Mouse (Mus musculus) lung, embryonic 15.5 days (tissue): Measurements from ENCODE around the gene Naxd. TPM values are rescaled to one million over a fixed set of nuclear protein-coding genes. Genes with fewer than 3 reads are reported as not detected.
"Not testable (repeated sequence)": the region's sequence is repeated elsewhere in the genome, so short reads cannot be mapped to it uniquely, and the experiment has no call there.

Experiments used
- ATAC-seq: fragments of 200-750 bp; cut with Nextera tagmentation; 2 replicates; pipeline ENCODE4 v1.8.0; 2017; ENCODE audit warnings: moderate number of reproducible peaks, borderline replicate concordance; ENCODE audit not compliant: low FRiP score, low TSS enrichment; ENCODE audit errors: extremely low read depth
- H3K27ac ChIP-seq: fragments of 300-500 bp; sonication (generic); 2 replicates; pipeline ENCODE4 v1.5.1; 2015; ENCODE audit warnings: moderate library complexity, mild to moderate bottlenecking, inconsistent platforms
- H3K27me3 ChIP-seq: fragments of 300-500 bp; sonication (generic); 2 replicates; pipeline ENCODE4 v1.6.1; 2015; ENCODE audit warnings: inconsistent platforms
- H3K36me3 ChIP-seq: fragments of 300-500 bp; sonication (generic); 2 replicates; pipeline ENCODE4 v1.6.1; 2015; ENCODE audit warnings: inconsistent platforms
- H3K4me1 ChIP-seq: fragments of 300-500 bp; sonication (generic); 2 replicates; pipeline ENCODE4 v1.6.1; 2015; ENCODE audit warnings: inconsistent platforms
- H3K4me2 ChIP-seq: fragments of 300-500 bp; sonication (generic); 2 replicates; pipeline ENCODE4 v1.6.1; 2015; ENCODE audit warnings: inconsistent platforms, mild to moderate bottlenecking, moderate library complexity
- H3K4me3 ChIP-seq: fragments of 300-500 bp; sonication (generic); 2 replicates; pipeline ENCODE4 v1.5.1; 2015; ENCODE audit warnings: mild to moderate bottlenecking, inconsistent platforms
- H3K9ac ChIP-seq: fragments of 300-500 bp; sonication (generic); 2 replicates; pipeline ENCODE4 v1.6.1; 2015; ENCODE audit warnings: inconsistent platforms
- H3K9me3 ChIP-seq: fragments of 300-500 bp; sonication (generic); 2 replicates; pipeline ENCODE4 v1.6.1; 2016; ENCODE audit warnings: inconsistent platforms
- WGBS: fragments of 180-500 bp; shearing (Covaris S2); methylation state at CpG from one replicate; pipeline ENCODE4 v1.1.7; 2015; 5-methylcytosine and 5-hydroxymethylcytosine counted together
- polyA plus RNA-seq: library from polyadenylated mRNA; unstranded; fragments of >200 nt; fragmentation: Nextera tagmentation; extraction: Ambion mirVana; gene quantifications from 2 replicates; pipeline ENCODE4 v1.2.1, GENCODE M21; 2015

Naxd gene
- polyA plus RNA-seq, 1 experiment from 2014 or later = 157 TPM

DNA sequence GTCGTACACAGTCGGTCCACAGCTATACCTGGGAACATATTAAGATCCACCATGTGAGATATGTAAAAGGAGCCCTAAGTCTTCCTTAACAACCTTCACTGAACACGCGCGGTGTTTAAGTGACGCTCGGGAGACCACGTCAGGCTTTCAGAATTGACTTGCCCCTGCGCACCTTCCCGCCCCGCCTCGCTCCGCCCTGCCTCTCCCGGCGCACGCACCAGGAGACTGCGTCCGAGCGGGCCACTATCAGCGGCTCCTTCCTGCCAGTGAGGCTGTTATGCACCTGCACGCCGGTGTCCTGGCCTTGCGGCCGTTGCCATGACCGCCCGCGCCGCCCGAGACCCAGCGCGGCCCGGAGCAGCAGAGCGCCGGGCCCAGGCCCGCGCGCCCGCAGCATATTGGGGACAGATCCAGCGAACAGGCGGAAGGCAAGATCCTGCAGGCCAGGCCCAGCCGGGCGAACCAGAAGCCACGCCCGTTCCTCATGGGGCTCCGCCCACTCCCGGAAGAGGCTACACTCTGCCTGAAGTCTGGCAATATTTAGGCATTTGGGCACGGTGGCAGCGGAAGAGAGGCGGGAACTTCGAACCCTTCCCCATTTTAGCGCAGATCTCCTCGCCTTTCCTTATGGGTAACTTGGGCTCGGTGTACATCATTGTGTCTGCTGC lies 53.1 kb downstream of the Naxd start, which contains the start of gene Cars2:
TSS of gene Cars2 (minus strand) at position 503 of the 668 bp plus-strand sequence.
- under 1% methylated on average over 53 of the region's 53 CpGs for WGBS
- peak; percentile 78 for ATAC-seq
- H3K9ac ChIP-seq = peak within 1 kb of the TSS; percentile 82
- H3K27ac ChIP-seq = peak within 1 kb of the TSS; percentile 95
- peaks cover 23% of the 10 kb centered on the region for H3K4me1 ChIP-seq
- peaks cover 12% of the 10 kb centered on the region; the same call in 1 of the 2 replicates for H3K36me3 ChIP-seq
- H3K27me3 ChIP-seq = no peaks in the 10 kb centered on the region
- peak within 1 kb of the TSS; percentile 74 for H3K4me3 ChIP-seq
- H3K4me2 ChIP-seq = peak within 1 kb of the TSS; percentile 75
- H3K9me3 ChIP-seq = no peaks in the 10 kb centered on the region

DNA sequence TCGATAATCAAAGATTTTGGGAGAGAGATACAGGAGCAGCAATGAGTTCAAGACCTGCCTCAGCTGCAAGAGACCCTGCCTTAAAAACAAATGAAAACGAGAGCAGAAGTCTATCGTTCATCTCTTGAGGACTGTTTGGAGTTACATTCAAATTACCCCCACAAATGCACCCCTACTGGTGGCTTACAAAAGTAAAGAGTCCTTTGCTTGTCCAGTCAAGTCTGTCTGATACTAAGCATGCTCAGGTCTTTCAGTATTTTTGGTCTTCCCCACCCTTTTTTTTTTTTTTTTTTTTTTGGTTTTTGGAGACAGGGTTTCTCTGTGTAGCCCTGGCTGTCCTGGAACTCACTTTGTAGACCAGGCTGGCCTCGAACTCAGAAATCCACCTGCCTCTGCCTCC lies 54.2 kb downstream of the Naxd start:
- H3K4me2 ChIP-seq, H3K9ac ChIP-seq, H3K27ac ChIP-seq, H3K9me3 ChIP-seq, H3K27me3 ChIP-seq, ATAC-seq, H3K4me3 ChIP-seq: not testable (repeated sequence)
- 75% methylated on average over 4 of the region's 4 CpGs for WGBS
- Histone ChIP-seq H3K36me3 (peaks cover 12% of the 10 kb centered on the region; the same call in 1 of the 2 replicates), H3K4me1 (peaks cover 23% of the 10 kb centered on the region)

DNA sequence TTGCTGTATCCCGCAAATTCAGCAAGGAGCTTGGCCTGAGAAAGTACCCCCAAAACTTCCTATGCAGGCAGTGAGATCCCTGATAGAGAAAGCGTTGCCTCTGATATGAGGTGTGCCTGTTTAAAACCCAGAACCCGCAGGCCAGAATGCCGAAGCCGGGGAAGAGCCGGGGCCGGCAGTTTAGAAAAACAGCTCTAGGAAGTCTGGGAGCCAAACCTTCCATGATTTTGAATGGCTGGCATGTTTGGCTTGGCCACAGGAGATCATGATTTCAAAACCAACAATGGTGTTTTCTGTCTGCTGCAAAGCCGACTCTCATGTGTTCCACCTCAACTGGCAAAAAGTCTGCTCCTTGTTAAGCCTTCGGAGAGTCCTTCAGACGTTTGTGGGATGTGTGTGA lies 55.1 kb downstream of the Naxd start:
- ATAC-seq = no peak
- 75% methylated on average over 10 of the region's 10 CpGs for WGBS
- Histone ChIP-seq H3K4me2 (no peak overlapping the region), H3K27me3 (no peaks in the 10 kb centered on the region), H3K9ac (no peak overlapping the region), H3K4me3 (no peak overlapping the region), H3K27ac (no peak overlapping the region), H3K36me3 (peaks cover 6% of the 10 kb centered on the region; the same call in 1 of the 2 replicates), H3K4me1 (peaks cover 23% of the 10 kb centered on the region), H3K9me3 (no peaks in the 10 kb centered on the region)

DNA sequence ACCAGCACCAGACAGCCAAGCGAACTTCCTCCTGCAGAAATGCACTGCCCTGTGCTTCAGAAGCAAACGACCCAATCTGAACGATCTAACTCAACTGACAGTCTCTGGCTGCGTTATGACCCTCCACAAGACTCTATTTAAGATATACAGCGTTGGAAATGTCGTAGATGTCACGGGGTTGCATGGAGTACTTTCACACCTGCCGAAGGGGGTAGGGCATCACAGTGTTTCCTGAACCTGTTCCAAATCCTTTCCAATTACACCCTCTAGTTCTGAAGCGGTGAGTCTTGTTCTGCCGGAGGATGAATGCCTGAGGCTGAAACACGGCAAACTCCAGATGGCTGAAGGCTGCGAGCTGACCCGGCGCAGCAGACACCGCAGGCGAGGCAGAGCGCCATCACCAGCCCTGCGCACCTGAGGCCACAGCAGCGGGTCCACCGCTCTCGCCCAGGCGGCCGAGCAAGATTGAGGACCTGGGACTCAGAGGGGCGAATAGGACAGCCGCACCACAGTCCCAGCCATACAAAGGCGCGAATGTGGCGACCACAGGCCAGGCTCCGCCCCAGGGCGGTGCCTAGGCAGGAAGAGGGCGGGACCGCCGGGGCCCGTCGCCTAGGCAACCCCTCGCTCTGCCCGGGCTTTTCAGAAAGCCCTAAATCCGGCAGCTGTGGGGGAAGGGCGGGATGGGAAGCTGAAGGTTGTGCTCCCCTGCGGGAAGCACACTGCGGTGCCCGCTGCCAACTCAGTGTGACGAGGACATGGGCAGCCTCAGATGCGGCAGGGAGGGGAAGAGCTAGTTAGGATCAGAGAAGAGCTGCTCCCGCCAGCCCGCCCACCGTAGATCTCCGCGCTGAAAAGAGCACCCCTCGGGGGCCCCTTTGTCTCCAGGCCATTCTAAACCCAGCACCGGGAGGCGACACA lies 57.8 kb downstream of the Naxd start, which contains the start of gene Ing1:
TSS of gene Ing1 (plus strand) at position 773 of the 921 bp plus-strand sequence.
- Histone ChIP-seq H3K9me3 (no peaks in the 10 kb centered on the region), H3K27ac (peak within 1 kb of the TSS; percentile 99), H3K36me3 (no peaks in the 10 kb centered on the region), H3K9ac (peak within 1 kb of the TSS; percentile 97), H3K27me3 (no peaks in the 10 kb centered on the region), H3K4me2 (peak within 1 kb of the TSS; percentile 81), H3K4me3 (peak within 1 kb of the TSS; percentile 94), H3K4me1 (peaks cover 27% of the 10 kb centered on the region)
- WGBS = under 1% methylated on average over 52 of the region's 52 CpGs
- peak; percentile 79 for ATAC-seq

DNA sequence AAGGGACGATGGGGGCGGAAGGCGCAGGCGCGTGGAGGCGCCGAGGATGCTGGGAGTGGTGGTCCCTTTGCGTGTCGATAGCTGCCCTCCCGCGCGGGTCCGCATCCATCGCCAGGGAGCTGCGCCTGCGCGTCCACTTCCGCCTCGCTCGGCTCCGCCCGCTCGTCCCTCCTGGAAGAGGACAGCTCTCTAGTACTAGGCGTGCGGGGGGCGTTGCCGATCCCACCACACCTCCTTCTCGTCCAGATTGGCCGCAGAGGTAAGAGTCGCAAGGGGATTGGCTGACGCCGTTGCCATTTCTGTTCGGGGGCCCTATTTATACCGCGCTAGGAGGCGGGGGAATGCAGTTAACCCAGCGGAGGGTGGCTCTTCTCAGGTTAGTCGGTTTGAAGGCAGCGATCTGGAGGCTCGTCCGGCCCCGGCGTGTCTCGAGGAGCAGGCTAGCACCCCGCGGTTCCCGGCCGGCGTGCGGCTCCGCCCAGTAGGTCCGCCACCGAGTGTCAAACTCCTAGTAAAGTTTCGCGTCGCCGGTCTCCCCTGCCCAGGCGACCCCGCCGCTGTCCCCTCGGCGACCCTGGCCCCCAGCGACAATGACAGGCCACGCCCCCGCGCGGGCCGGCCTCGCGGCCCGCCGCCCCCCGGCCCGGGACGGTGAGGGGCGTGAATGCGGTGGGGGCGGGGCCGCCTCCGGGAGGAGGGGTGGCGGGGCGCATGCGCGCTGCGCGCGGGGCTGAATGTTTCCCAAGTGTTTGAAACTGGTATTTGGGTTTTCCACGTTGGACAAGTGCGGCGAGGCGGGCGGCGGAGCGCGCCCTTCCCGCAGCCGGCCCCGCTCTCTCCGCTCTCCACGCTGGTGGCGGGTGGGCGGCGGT lies 58.6 kb downstream of the Naxd start:
- H3K4me1 ChIP-seq = peaks cover 30% of the 10 kb centered on the region
- H3K36me3 ChIP-seq = no peaks in the 10 kb centered on the region
- under 1% methylated on average over 92 of the region's 103 CpGs for WGBS
- peak overlapping the region; percentile 97 for H3K9ac ChIP-seq
- H3K27me3 ChIP-seq = no peaks in the 10 kb centered on the region
- peak overlapping the region; percentile 81 for H3K4me2 ChIP-seq
- H3K4me3 ChIP-seq = peak overlapping the region; percentile 94
- peak; percentile 88 for ATAC-seq
- H3K9me3 ChIP-seq = no peaks in the 10 kb centered on the region
- H3K27ac ChIP-seq = peak overlapping the region; percentile 99

DNA sequence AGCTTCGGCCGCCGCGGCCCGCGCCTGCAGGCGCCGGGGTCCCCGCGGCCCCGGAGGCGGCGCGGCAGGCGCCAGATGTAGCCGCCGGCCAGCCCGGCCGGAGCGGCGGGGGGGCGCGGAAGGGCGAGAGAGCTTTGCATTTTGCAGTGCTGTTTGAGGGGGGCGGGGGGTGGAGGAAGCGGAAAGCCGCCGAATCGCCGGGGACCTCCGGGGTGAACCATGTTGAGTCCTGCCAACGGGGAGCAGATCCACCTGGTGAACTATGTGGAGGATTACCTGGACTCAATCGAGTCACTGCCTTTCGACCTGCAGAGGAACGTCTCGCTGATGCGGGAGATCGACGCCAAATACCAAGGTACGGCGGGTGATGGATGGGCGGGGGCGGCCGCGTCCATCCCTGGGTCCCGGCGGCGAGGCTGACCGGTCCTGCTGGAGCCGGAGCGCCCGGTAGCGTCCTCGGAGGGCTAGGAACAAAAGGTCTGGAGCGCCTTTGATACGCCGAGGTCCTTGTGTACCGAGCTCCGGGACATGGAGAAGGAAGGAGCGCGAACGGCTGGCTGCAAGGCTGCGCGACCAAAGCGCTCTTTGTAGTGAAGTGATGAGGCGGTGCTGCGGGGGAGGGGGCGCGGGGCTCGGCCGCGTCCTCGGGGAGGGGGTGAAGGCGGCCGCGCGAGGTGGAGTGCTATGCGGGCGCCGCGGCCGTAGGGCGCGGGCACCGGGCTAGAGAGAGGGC lies 59.6 kb downstream of the Naxd start:
- peak overlapping the region; percentile 81 for H3K4me2 ChIP-seq
- H3K36me3 ChIP-seq = peaks cover 8% of the 10 kb centered on the region
- H3K9ac ChIP-seq = peak overlapping the region; percentile 97
- no peaks in the 10 kb centered on the region for H3K27me3 ChIP-seq
- peak overlapping the region; percentile 94 for H3K4me3 ChIP-seq
- WGBS = under 1% methylated on average over 72 of the region's 85 CpGs
- peaks cover 26% of the 10 kb centered on the region for H3K4me1 ChIP-seq
- ATAC-seq = no peak
- H3K9me3 ChIP-seq = no peaks in the 10 kb centered on the region
- H3K27ac ChIP-seq = peak overlapping the region; percentile 99

DNA sequence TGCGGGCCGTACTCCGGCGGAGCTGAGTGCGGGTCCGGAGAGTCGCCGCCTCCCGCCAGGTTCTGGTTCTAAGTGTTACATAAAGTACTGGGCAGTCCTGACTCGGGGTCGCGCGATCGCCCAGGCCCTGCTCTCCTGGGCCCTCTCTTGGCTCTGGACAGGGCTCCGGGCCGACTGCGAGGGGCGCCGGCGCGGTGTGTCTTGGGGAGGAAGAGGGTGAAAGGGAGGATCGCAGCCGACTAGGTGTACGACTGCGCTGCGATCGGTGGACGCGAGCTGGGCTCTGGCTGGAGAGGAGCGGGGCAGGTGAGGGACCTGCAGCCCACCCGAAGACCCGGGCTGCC lies 60.1 kb downstream of the Naxd start:
- H3K36me3 ChIP-seq = peaks cover 12% of the 10 kb centered on the region
- no peaks in the 10 kb centered on the region for H3K9me3 ChIP-seq
- no peaks in the 10 kb centered on the region for H3K27me3 ChIP-seq
- H3K4me3 ChIP-seq = peak overlapping the region; percentile 94
- H3K9ac ChIP-seq = peak overlapping the region; percentile 97
- H3K4me1 ChIP-seq = peaks cover 26% of the 10 kb centered on the region
- peak overlapping the region; percentile 99 for H3K27ac ChIP-seq
- ATAC-seq = no peak
- H3K4me2 ChIP-seq = peak overlapping the region; percentile 81
- WGBS = 0% methylated on average over 32 of the region's 32 CpGs

DNA sequence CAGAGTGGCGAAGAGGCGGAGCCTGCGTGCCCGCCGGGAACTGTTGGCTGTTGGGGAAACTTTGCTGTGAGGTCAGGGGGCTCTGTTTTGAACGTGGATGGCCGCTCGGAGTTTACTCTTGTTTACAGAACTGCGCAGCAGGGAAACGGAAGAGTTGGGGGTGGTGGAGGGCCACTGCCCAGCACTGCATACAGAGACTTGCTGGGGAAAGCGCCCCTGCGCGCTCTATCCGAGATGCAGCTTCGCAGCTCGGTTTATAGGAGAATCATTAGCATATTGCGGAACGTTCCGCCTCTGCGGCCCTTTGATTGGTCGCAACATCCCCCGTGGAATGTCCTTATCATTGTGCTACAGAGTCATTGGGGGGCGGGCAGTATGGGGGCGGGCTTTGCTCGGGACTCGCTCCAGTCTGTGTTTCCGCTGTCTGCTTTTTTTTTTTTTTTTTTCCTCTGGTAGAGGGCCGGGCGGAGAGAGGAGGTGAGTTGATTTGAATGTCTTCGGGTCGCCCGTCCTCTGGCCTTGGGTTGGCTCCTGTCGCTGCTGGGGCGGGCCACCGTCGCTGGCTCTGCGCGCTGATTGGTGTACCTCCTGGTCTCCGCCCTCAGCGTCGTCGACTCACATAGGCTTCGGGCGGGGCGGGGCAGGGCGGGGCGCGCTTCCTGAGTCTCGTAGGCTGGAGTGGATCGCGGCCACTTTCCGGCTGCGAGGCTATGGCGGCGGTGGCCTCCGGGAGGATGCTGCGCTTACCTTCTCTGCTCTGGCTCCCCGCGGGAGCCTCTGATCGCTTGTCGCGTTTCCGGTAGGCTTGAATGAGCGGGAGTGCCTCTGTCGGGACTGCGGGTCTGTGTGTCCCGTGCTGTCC lies 60.7 kb downstream of the Naxd start:
- WGBS = under 1% methylated on average over 67 of the region's 67 CpGs
- no peaks in the 10 kb centered on the region for H3K27me3 ChIP-seq
- peak overlapping the region; percentile 97 for H3K9ac ChIP-seq
- H3K4me3 ChIP-seq = peak overlapping the region; percentile 94
- peaks cover 12% of the 10 kb centered on the region for H3K36me3 ChIP-seq
- peak overlapping the region; percentile 81 for H3K4me2 ChIP-seq
- peak; percentile 82 for ATAC-seq
- H3K27ac ChIP-seq = peak overlapping the region; percentile 99
- no peaks in the 10 kb centered on the region for H3K9me3 ChIP-seq
- peaks cover 26% of the 10 kb centered on the region for H3K4me1 ChIP-seq

DNA sequence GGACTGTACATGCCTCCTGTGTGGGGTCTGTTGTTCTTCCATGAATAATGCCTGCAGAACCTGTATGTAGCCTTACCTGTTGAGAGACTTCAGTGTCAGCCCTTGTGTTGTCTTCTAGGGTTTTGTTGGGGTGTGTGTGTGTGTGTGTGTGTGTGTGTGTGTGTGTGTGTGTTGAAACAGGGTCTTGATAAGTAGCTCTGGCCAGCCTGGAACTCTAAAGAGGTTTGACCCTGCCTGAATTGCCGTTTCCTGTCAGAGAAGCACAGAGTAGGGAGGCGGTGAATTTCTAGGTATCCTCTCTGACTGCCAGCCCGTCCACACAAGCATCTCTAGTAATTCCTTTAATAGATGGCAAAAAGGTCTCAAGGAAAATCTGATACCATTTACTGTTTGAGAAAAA lies 62.2 kb downstream of the Naxd start:
- no peak for ATAC-seq
- peak overlapping the region; percentile 94; the same call in 1 of the 2 replicates for H3K4me3 ChIP-seq
- 68% methylated on average over 3 of the region's 3 CpGs for WGBS

DNA sequence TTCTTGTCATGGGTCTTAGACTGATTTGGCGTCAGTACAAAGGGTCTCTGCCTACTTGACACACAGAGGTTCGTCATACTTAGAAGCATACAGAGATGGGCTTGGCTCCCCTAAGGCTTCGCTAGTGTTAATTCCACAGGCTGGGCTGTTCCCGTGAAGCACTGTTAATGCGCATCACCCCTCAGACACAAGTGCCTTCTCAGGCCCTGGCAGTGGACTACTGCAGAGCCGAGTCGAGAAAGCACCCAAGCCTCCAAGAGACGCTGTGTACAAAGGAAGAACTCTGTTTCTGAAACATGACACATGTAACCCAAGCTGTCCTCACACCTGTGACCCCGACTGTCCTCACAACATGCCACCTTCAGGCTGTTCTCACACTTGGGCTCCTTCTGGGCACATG lies 62.9 kb downstream of the Naxd start:
- Histone ChIP-seq H3K4me1 (peaks cover 17% of the 10 kb centered on the region), H3K9me3 (no peaks in the 10 kb centered on the region), H3K4me3 (no peak overlapping the region), H3K9ac (no peak overlapping the region), H3K27me3 (no peaks in the 10 kb centered on the region), H3K4me2 (no peak overlapping the region), H3K36me3 (peaks cover 30% of the 10 kb centered on the region), H3K27ac (no peak overlapping the region)
- 77% methylated on average over 9 of the region's 9 CpGs for WGBS
- no peak for ATAC-seq

More for the DNA sequence above, 62.2 kb downstream of the Naxd start:
- peak overlapping the region; percentile 69 for H3K4me2 ChIP-seq
- H3K9me3 ChIP-seq = no peaks in the 10 kb centered on the region
- H3K4me1 ChIP-seq = peaks cover 19% of the 10 kb centered on the region
- no peak overlapping the region for H3K27ac ChIP-seq
- H3K27me3 ChIP-seq = no peaks in the 10 kb centered on the region
- H3K9ac ChIP-seq = no peak overlapping the region
- peaks cover 25% of the 10 kb centered on the region for H3K36me3 ChIP-seq
